ENCODE assay signal across 8 mouse cellular contexts in the genomic region with DNA sequence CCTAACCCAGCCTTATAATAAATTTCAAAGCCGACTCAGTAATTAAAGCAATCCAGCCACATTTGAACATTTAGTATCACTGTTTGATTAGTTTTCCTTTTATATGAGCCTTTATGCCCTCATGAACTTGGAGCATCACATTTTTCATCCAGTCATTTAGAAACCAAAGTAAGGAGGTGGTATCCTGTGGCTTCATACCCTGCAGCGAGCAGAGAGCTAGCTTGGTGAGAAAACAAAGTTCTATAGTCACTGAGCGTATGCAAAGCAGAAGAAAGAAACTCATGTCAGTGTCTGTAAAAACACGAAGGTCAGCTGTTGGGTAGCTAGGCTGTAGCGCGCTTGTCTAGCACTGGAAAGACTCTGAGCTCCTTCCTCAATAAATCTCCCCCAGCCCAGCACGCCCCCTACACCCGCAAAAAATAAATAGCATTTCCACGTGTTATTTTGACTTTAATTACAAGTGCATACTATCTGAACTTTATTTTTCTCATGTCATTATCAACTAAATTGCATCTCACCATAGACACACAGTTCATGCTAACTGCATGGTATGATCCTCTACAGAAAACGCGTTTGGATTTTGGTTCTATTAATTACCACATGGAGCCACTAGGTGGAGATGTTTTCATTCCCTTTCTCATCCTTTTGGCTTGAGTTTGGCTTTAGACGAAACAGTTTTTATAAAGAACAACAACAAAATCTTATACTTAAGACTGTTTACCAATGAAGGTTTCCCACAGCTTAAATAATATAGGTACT. TPM values are rescaled to one million over a fixed set of nuclear protein-coding genes. Genes with fewer than 3 reads are reported as not detected.
A peak's percentile ranks its signal among the peaks of the same experiment; 100 is the strongest.
DNase-seq lines count a peak whose midpoint lies in the region; ATAC-seq lines count a peak whose summit lies in the region.

No protein-coding gene starts in this region.

- WGBS in hindbrain, embryonic 13.5 days = 47% methylated on average over 12 of the region's 12 CpGs
- WGBS in hindbrain, embryonic 10.5 days = 47% methylated on average over 12 of the region's 12 CpGs

- no peak for DNase-seq in hindbrain, embryonic 10.5 days (ENCODE audit: low spot score)
- DNase-seq in A20 (ENCODE audit: low read depth, low spot score) = peak; percentile 69
- DNase-seq in MN1 (ENCODE audit: low spot score) = peak; percentile 57
- peak; percentile 13 to 14 for DNase-seq in natural killer cell, adult 2 months (ENCODE audit: low spot score in 2 of 2)
- DNase-seq in adrenal gland, postnatal 14 days = no peak
- DNase-seq in kidney, adult 11 months = no peak

- H3K36me3 ChIP-seq in hindbrain, embryonic 13.5 days = no peaks in the 10 kb centered on the region
- H3K36me3 ChIP-seq in hindbrain, embryonic 10.5 days = no peaks in the 10 kb centered on the region

- no peaks in the 10 kb centered on the region for H3K27me3 ChIP-seq in hindbrain, embryonic 13.5 days
- H3K27me3 ChIP-seq in hindbrain, embryonic 10.5 days (ENCODE audit: insufficient read depth, poor library complexity, severe bottlenecking) = no peaks in the 10 kb centered on the region

- no peak overlapping the region for H3K4me3 ChIP-seq in hindbrain, embryonic 13.5 days
- no peak overlapping the region for H3K4me3 ChIP-seq in hindbrain, embryonic 10.5 days

- no peak overlapping the region for H3K27ac ChIP-seq in hindbrain, embryonic 13.5 days
- no peak overlapping the region for H3K27ac ChIP-seq in hindbrain, embryonic 10.5 days

- no peaks in the 10 kb centered on the region for H3K9me3 ChIP-seq in hindbrain, embryonic 13.5 days
- no peaks in the 10 kb centered on the region for H3K9me3 ChIP-seq in hindbrain, embryonic 10.5 days

- no peak overlapping the region for H3K4me2 ChIP-seq in hindbrain, embryonic 13.5 days

- H3K4me1 ChIP-seq in hindbrain, embryonic 13.5 days (replicated peaks) = no peaks in the 10 kb centered on the region
- H3K4me1 ChIP-seq in hindbrain, embryonic 10.5 days (replicated peaks) = 0 out of 2 replicates have a peak, but pooled peaks cover 3% of the 10 kb centered on the region

- no peak overlapping the region for H3K9ac ChIP-seq in hindbrain, embryonic 13.5 days

- 0 out of 2 replicates have a peak, but pooled peaks have one; percentile 49 for ATAC-seq in hindbrain, embryonic 13.5 days (ENCODE audit: low FRiP score)
- peak; percentile 41; the same call in 1 of the 2 replicates for ATAC-seq in granulocyte monocyte progenitor cell, adult 5-6 weeks (replicated peaks; ENCODE audit: poor library complexity, severe bottlenecking)

RNA-seq across cellular contexts. Expression of gene Tmem30a, which starts 13.2 kb away (rescaled TPM):
- polyA plus RNA-seq in hindbrain, embryonic 13.5 days (2015; fragmentation: Nextera tagmentation; extraction: Ambion mirVana) = 106 and 112 TPM in 2 replicates
- 60.7 and 61.2 TPM in 2 replicates for polyA plus RNA-seq in hindbrain, embryonic 10.5 days (2016; fragmentation: Nextera tagmentation; extraction: Ambion mirVana)
- 68.6 and 72.5 TPM in 2 replicates for total RNA-seq in granulocyte monocyte progenitor cell, adult 5-6 weeks (2014; fragmentation: Nextera tagmentation)
- 91.9 and 115 TPM in 2 replicates for total RNA-seq in granulocyte monocyte progenitor cell, adult 5-6 weeks (2017)
- 98.9 and 105 TPM in 2 replicates for total RNA-seq in adrenal gland, postnatal 14 days (2021)

RNA-seq across cellular contexts. Expression of gene Cox7a2, which starts 46.8 kb away (rescaled TPM):
- 826 and 836 TPM in 2 replicates for polyA plus RNA-seq in hindbrain, embryonic 13.5 days (2015; fragmentation: Nextera tagmentation; extraction: Ambion mirVana)
- polyA plus RNA-seq in hindbrain, embryonic 10.5 days (2016; fragmentation: Nextera tagmentation; extraction: Ambion mirVana) = 667 and 753 TPM in 2 replicates
- 515 and 743 TPM in 2 replicates for total RNA-seq in granulocyte monocyte progenitor cell, adult 5-6 weeks (2014; fragmentation: Nextera tagmentation)
- 166 and 202 TPM in 2 replicates for total RNA-seq in granulocyte monocyte progenitor cell, adult 5-6 weeks (2017)
- 462 and 474 TPM in 2 replicates for total RNA-seq in adrenal gland, postnatal 14 days (2021)

Comparison
In these comparisons a context has a peak if more than half of its experiments do, and no peak if none do; other contexts are left out.
1. DNase-seq: peak in A20 (single experiment), MN1 (single experiment) and natural killer cell, adult 2 months (2 of 2); none in hindbrain, embryonic 10.5 days (single experiment), adrenal gland, postnatal 14 days (single experiment) and kidney, adult 11 months (single experiment).